Mouse (Mus musculus) midbrain, embryonic 11.5 days (tissue): ENCODE results near the gene Pola2. TPM values are rescaled to one million over a fixed set of nuclear protein-coding genes. Genes with fewer than 3 reads are reported as not detected.

ENCODE experiments used
- ATAC-seq: fragments of 200-750 bp; cut with Nextera tagmentation; 2 replicates; pipeline ENCODE4 v1.8.0; 2017; ENCODE audit warnings: moderate TSS enrichment, moderate library complexity; ENCODE audit not compliant: low FRiP score
- DNase-seq: peaks from one replicate; pipeline ENCODE4 v3.0.0; 2015; ENCODE audit warnings: low spot score; ENCODE audit errors: missing footprints
- H3K27ac ChIP-seq: fragments of 300-500 bp; sonication (generic); 2 replicates; pipeline ENCODE4 v1.5.1; 2014; ENCODE audit warnings: low read depth, low read length
- H3K27me3 ChIP-seq: fragments of 300-500 bp; sonication (generic); 2 replicates; pipeline ENCODE4 v1.6.1; 2014; ENCODE audit warnings: mild to moderate bottlenecking, low read length, moderate library complexity, mixed read lengths; ENCODE audit not compliant: control insufficient read depth, insufficient read depth
- H3K36me3 ChIP-seq: fragments of 300-500 bp; sonication (generic); 2 replicates; pipeline ENCODE4 v1.6.1; 2014; ENCODE audit warnings: mild to moderate bottlenecking, low read length, moderate library complexity, mixed read lengths; ENCODE audit not compliant: control insufficient read depth, insufficient read depth
- H3K4me1 ChIP-seq: fragments of 300-500 bp; sonication (generic); 2 replicates; pipeline ENCODE4 v1.6.1; 2014; ENCODE audit warnings: low read length; ENCODE audit not compliant: control insufficient read depth, insufficient read depth
- H3K4me2 ChIP-seq: fragments of 300-500 bp; sonication (generic); 2 replicates; pipeline ENCODE4 v1.6.1; 2014; ENCODE audit warnings: mild to moderate bottlenecking, moderate library complexity
- H3K4me3 ChIP-seq: fragments of 300-500 bp; sonication (generic); 2 replicates; pipeline ENCODE4 v1.5.1; 2014; ENCODE audit warnings: low read depth, low read length
- H3K9ac ChIP-seq: fragments of 300-500 bp; sonication (generic); 2 replicates; pipeline ENCODE4 v1.6.1; 2014; ENCODE audit warnings: low read length
- H3K9me3 ChIP-seq: fragments of 300-500 bp; sonication (generic); 2 replicates; pipeline ENCODE4 v1.6.1; 2016; ENCODE audit warnings: low read length; ENCODE audit not compliant: control insufficient read depth
- WGBS: fragments of 180-500 bp; shearing (Covaris S2); extraction: QIAGEN DNeasy Blood & Tissue Kit; methylation state at CpG from one replicate; pipeline ENCODE4 v1.1.7; 2014; 5-methylcytosine and 5-hydroxymethylcytosine counted together
- polyA plus RNA-seq: library from polyadenylated mRNA; unstranded; fragments of >200 nt; fragmentation: Nextera tagmentation; extraction: Ambion mirVana; gene quantifications from 2 replicates; pipeline ENCODE4 v1.2.1, GENCODE M21; 2014

The Pola2 gene
- polyA plus RNA-seq, 1 experiment from 2014 or later, result 82.7 TPM

GRCm38 (mm10) chr19:5912103-5913006, 51.6 kb downstream of the Pola2 start:
- DNase-seq, result peak; percentile 100
- no peaks in the 10 kb centered on the region for H3K27me3 ChIP-seq
- ATAC-seq, result peak; percentile 93
- peak overlapping the region; percentile 81 for H3K9ac ChIP-seq
- peaks cover 22% of the 10 kb centered on the region for H3K4me1 ChIP-seq
- 0 out of 2 replicates have a peak, but pooled peaks cover 3% of the 10 kb centered on the region for H3K36me3 ChIP-seq
- WGBS, result under 1% methylated on average over 59 of the region's 59 CpGs
- H3K4me3 ChIP-seq, result peak overlapping the region; percentile 69
- no peaks in the 10 kb centered on the region for H3K9me3 ChIP-seq
- H3K4me2 ChIP-seq, result peak overlapping the region; percentile 62
- peak overlapping the region; percentile 10; the same call in 1 of the 2 replicates for H3K27ac ChIP-seq

- Histone ChIP-seq H3K9ac (peak overlapping the region; percentile 81), H3K9me3 (no peaks in the 10 kb centered on the region), H3K4me2 (peak overlapping the region; percentile 62), H3K27me3 (no peaks in the 10 kb centered on the region), H3K4me1 (peaks cover 22% of the 10 kb centered on the region), H3K27ac (no peak overlapping the region; the same call in 1 of the 2 replicates), H3K4me3 (peak overlapping the region; percentile 69), H3K36me3 (peaks cover 4% of the 10 kb centered on the region; the same call in 1 of the 2 replicates)
- DNase-seq, result no peak
- no peak for ATAC-seq
- WGBS, result 10% methylated on average over 14 of the region's 14 CpGs
These were observed 52.4 kb downstream of the Pola2 start for GRCm38 (mm10) chr19:5911430-5912102.

- ATAC-seq (no peak), DNase-seq (peak; percentile 78)
- 71% methylated on average over 6 of the region's 6 CpGs for WGBS
- H3K4me1 ChIP-seq, result peaks cover 22% of the 10 kb centered on the region
- peak overlapping the region; percentile 8; the same call in 1 of the 2 replicates for H3K4me2 ChIP-seq
- H3K9me3 ChIP-seq, result no peaks in the 10 kb centered on the region
- H3K27me3 ChIP-seq, result no peaks in the 10 kb centered on the region
- 0 out of 2 replicates have a peak overlapping the region, but pooled peaks have one; percentile 6 for H3K9ac ChIP-seq
- peaks cover 11% of the 10 kb centered on the region for H3K36me3 ChIP-seq
- H3K4me3 ChIP-seq, result no peak overlapping the region
- no peak overlapping the region for H3K27ac ChIP-seq
These were observed 53.8 kb downstream of the Pola2 start for GRCm38 (mm10) chr19:5910221-5910620.

DNA sequence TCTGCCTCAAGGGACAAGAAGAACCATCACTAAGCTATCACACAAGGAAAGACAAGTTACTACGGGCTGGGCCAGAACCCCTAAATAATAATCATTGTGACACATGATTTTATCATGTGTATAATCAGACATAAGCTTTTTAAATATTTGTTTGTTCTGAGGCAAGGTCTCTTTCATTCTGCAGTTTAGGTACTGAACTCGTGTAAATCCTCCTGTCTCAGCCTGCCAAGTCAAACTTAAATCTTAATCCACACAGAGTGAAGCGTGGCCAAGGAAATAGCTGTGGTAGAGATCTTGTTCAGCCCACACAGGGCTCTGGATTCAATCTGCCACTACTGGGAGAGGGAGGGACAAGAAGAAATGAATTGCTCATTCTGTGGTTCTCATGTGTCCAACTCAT, 56.7 kb downstream of the Pola2 start:
- Histone ChIP-seq H3K4me1 (peaks cover 16% of the 10 kb centered on the region), H3K9ac (no peak overlapping the region), H3K4me2 (no peak overlapping the region), H3K27me3 (no peaks in the 10 kb centered on the region), H3K9me3 (no peaks in the 10 kb centered on the region), H3K36me3 (peaks cover 33% of the 10 kb centered on the region), H3K27ac (no peak overlapping the region), H3K4me3 (no peak overlapping the region)
- WGBS, result 90% methylated on average over 3 of the region's 3 CpGs
- DNase-seq, result no peak
- ATAC-seq, result no peak

DNA sequence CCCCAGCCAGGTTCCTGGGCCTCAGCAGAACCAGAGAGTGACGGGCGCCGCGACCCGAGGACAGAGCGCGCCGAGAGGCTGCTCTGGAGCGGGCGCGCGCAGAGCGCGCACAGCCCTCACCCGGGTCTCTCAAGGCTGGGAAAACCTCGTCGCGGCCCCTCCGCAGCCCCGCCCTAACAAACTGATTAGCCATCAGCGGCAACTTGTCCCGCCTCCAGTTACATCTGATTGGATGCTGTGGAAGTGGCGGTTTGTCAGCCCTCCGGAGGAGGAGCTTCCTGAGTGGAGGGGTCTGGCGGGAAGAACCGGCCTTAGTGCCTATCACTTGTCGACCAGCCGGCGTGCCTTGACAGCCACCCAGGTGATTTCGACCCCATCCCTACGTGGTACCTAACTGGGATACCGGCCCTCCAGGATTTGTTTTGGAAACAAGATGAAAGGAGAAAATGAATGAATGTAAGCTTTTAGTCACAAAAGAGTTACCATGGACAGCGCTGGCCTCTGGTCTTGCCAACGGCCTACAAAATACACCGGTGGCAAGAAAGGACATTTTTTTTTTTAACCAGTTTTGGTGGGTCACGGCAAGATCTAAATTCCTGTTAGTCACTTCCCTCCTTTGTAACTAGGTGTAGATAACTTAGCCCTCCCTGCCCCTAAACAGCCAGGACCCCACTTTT, 69.9 kb downstream of the Pola2 start, which contains the start of gene Tigd3:
Tigd3 (minus strand) TSS at position 148 of the 677 bp plus-strand sequence.
- peak within 1 kb of the TSS; percentile 68 for H3K4me3 ChIP-seq
- ATAC-seq (peak; percentile 96), DNase-seq (peak; percentile 99)
- 6% methylated on average over 36 of the region's 36 CpGs for WGBS
- H3K4me2 ChIP-seq, result peak within 1 kb of the TSS; percentile 81
- H3K27me3 ChIP-seq, result no peaks in the 10 kb centered on the region
- H3K9me3 ChIP-seq, result no peaks in the 10 kb centered on the region
- peak within 1 kb of the TSS; percentile 87 for H3K9ac ChIP-seq
- peaks cover 14% of the 10 kb centered on the region for H3K36me3 ChIP-seq
- H3K4me1 ChIP-seq, result peaks cover 15% of the 10 kb centered on the region
- H3K27ac ChIP-seq, result peak within 1 kb of the TSS; percentile 51; the same call in 1 of the 2 replicates

DNA sequence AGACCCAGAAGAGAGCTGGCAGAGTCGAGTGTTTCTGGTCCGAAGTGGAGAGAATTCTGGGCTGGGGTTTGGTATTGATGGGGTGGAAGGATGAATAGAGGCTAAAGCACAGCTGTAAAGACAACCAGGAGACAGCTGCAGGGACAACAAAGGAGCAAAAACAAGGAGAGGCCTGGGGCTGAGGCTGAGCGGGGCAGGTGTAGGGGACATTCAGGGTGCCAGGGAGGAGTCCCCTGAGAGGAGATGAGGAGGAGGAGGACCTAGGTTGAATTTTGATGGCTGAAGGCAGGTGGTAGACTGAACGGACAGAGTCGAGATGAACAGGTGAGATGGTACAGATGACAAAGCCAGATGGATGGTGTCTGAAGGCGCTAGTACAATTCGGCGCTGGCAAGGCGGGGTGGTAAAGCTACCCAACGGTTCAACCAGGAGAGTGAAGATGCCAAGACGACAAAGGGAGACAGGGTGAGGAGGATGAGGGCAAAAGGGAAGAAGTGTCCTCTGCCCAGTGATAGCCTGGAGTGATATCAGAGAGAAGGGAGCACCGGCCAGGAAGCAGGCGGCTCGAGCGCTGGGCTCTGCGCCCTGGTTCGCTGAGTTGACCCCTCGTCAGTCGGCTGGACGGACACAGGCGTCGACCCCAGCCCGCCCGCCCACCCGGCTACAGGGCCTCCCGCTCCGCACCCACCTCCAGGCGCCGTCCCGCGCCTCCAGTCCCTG, 70.6 kb downstream of the Pola2 start:
- Histone ChIP-seq H3K4me3 (peak overlapping the region; percentile 68), H3K9ac (peak overlapping the region; percentile 87), H3K9me3 (no peaks in the 10 kb centered on the region), H3K27ac (peak overlapping the region; percentile 51; the same call in 1 of the 2 replicates), H3K4me1 (peaks cover 15% of the 10 kb centered on the region), H3K27me3 (no peaks in the 10 kb centered on the region), H3K36me3 (peaks cover 11% of the 10 kb centered on the region), H3K4me2 (peak overlapping the region; percentile 81)
- 7% methylated on average over 31 of the region's 31 CpGs for WGBS
- DNase-seq, result peak; percentile 88
- 0 out of 2 replicates have a peak, but pooled peaks have one; percentile 1 for ATAC-seq

GRCm38 (mm10) chr19:5892735-5893134, 71.3 kb downstream of the Pola2 start:
- Histone ChIP-seq H3K27me3 (no peaks in the 10 kb centered on the region), H3K9me3 (no peaks in the 10 kb centered on the region), H3K4me1 (peaks cover 15% of the 10 kb centered on the region), H3K4me2 (peak overlapping the region; percentile 81), H3K4me3 (peak overlapping the region; percentile 68), H3K27ac (no peak overlapping the region), H3K9ac (peak overlapping the region; percentile 87), H3K36me3 (peaks cover 8% of the 10 kb centered on the region)
- 91% methylated on average over 13 of the region's 13 CpGs for WGBS
- DNase-seq (no peak), ATAC-seq (no peak)

DNA sequence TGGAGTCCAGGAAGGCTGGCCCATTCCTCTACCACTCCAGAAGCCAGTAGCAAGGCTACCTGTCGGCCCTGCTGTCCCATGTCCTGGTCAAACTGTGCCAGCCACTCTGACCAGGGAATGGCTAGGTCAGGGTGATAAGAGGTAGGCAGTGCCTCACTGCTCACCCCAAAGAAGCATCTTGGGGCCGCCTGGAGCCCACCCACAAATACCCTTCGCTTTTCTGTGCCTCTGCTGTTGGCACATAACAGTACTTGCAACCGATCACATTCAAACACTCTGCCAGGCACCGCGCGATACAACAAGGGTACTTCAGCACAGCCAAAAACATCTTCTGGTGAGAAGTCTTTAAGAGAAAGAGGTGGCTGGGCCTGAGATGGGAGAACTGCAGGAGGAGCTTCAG, 71.7 kb downstream of the Pola2 start:
- Histone ChIP-seq H3K4me3 (no peak overlapping the region), H3K27me3 (no peaks in the 10 kb centered on the region), H3K36me3 (peaks cover 8% of the 10 kb centered on the region), H3K4me2 (no peak overlapping the region), H3K4me1 (peaks cover 15% of the 10 kb centered on the region), H3K9ac (no peak overlapping the region), H3K27ac (no peak overlapping the region), H3K9me3 (no peaks in the 10 kb centered on the region)
- no peak for DNase-seq
- ATAC-seq, result no peak
- 93% methylated on average over 7 of the region's 7 CpGs for WGBS
